Mouse (Mus musculus) monocyte, adult 5-6 weeks (primary cell): ENCODE measurements around the gene Wdr73. TPM values are rescaled to one million over a fixed set of nuclear protein-coding genes. Genes with fewer than 3 reads are reported as not detected.

Experiments
- ATAC-seq: fragments of 153-309, 156-312 bp; replicated peaks from 2 replicates; pipeline ENCODE4 v1.8.0; 2017; ENCODE audit warnings: mild to moderate bottlenecking; ENCODE audit not compliant: low TSS enrichment, insufficient number of reproducible peaks, severe bottlenecking, poor library complexity, low FRiP score
- total RNA-seq: library from RNA; stranded (forward); fragments of 200-1000, 200-491, 200-594 nt; gene quantifications from 3 replicates; pipeline ENCODE4 v1.2.3, GENCODE M21; 2017

The Wdr73 gene
- total RNA-seq, 1 experiment from 2014 or later, result 25.2 TPM

GRCm38 (mm10) chr7:80897721-80898120 lies 3.3 kb downstream of the Wdr73 start:
- ATAC-seq, result no peak

DNA sequence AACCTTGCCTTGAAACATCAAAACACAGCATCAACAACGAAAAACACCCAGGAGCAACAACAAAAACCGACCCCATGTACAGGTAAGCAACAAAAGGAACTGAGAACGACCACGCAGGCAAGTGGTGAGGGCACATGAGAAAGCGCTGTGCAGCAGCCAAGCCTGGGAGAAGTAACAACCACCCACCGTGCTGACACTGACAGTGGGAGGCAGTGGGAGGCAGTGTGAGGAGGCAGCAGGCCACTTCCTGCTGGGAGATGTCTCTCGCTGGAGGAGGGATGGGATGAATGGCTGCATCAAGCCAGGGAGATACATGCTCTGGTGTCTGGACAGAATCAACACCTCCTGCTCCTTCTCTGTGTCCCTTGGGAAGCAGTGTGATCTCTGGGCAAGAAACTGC lies 3.9 kb downstream of the Wdr73 start:
- no peak for ATAC-seq

DNA sequence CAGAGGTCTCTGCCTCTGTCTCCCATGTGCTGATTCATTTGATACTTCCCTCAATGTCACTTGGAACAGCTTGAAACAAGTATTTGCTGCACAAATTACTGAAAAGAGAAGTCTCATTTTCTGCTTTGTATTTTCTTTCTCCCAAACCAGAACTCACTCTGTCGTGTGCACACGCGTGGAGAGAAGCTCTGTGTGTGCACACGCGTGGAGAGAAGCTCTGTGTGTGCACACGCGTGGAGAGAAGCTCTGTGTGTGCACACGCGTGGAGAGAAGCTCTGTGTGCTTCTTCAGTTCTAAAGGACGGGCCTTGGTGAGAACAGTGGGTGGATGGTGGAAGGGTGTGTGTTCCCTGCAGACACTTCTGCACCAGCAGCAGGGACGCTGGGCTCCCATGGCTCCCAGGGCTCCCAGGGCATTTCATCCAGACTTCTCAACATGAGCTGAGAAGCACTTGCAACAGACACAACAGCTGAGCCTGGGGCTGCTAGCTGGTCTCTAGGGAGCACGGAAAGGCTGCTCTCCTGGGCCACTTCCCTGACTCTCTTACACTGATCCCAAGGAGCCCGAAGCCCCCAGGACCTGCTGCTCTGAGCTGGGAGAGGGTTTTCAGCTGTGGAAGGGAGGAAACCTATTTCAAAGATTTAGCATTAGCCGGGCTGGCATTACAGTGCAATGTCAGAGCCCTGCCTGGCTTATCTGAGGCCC lies 6.1 kb downstream of the Wdr73 start:
- ATAC-seq, result no peak

- ATAC-seq, result no peak
Measured at GRCm38 (mm10) chr7:80894196-80894595, 6.9 kb downstream of the Wdr73 start.

DNA sequence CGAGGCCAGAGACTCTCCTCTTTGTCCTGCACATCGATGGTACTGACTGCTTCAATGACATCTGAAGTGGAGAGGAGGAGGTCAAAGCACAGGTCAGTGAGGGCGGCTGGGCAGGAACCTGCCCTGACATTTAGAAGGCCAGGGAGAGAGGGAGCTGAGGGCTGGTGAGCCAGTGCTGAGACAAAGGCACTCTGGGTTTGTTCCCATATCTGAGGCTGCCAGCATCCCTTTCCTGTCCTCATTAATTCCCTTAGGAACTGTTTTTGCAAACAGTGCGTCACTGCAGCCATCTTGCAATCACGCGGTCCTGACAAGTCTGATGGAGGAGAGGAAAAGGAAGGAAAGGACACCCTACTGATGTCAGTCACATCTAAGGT lies 7.3 kb downstream of the Wdr73 start:
- ATAC-seq, result no peak

DNA sequence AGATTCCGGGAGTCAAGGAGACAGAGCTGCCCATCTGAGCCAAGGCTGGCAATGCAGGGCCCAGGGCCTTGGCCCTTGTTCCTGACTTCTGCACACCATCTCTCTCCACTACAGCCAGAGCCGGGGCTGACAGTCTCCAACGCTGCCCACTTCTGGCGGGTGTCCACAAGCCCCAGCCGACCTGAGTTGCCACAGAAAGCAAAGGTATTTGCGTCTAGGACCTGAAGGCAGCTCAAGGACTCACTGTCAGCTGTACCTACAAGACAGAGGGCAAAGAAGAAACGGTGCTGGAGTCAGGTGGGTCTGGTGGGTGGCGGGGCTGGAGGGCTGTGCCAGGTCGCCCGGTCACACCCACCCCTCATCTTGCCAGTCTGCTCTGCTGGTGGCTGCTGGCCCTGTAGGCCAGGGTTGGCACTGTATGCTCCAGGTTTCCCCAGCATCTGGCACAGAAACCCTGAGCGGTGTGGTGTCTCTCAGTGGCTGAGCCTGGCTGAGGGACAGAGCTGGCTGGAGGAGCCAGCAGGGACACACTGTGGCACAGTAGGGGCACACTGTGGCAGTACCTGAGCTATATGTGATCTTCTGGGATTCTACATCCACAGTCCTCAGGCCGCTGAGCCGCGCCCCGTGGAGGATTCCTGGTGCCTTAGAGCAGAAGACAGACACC lies 7.8 kb downstream of the Wdr73 start:
- ATAC-seq, result no peak

- no peak; the same call in 1 of the 2 replicates for ATAC-seq
Measured at GRCm38 (mm10) chr7:80889841-80890241, 11.2 kb downstream of the Wdr73 start.

GRCm38 (mm10) chr7:80889021-80889511 lies 12.0 kb downstream of the Wdr73 start:
- 0 out of 2 replicates have a peak, but pooled peaks have one; percentile 10 for ATAC-seq

GRCm38 (mm10) chr7:80888595-80888994 lies 12.5 kb downstream of the Wdr73 start:
- no peak for ATAC-seq

DNA sequence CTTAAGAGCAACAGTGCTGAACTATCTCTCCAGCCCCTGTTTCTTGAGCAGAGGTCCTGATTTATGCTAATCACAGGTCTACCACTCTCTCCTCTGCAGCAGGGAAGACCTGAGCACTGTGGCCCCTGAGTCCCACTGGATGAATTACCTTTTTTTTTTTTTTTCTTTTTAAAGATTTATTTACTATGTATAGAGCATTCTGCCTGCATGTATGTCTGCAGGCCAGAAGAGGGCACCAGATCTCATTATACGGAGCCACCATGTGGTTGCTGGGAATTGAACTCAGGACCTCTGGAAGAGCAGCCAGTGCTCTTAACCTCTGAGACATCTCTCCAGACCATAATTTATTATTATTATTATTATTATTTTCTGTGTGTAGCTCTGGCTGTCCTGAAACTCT lies 15.4 kb downstream of the Wdr73 start:
- no peak for ATAC-seq

DNA sequence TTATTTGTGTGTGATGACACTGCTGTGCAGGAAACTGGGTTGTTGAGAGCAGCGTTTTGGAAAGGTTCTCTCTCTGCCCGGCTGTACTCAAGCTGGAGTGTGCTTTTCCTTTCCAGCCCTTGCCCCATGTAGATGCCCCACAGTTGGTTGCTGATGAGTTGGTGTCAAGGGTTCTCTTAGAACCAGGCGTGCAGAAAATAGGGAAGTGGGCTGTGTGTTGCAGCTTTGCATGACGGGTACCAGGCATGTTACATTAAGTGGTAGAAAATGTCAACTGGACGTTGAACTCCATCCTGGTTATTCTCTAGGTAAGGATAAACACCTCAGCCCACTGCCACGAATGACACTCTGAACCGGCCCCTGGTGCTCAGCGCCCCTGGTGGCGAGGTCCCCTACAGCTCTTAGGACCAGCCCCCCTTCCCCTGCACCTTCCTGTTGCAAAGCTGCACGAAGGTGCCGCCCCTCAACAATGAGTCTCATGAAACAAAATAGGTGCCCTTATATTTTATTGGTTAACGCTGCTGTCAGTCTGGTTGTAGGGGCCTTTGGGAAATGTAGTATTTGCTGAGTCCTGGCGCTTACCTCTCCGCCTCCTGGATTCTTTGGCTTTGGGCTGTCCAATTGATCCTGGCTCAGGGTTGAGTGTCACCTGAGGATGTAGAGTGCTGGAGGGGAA lies 18.1 kb downstream of the Wdr73 start:
- peak; percentile 89 for ATAC-seq

DNA sequence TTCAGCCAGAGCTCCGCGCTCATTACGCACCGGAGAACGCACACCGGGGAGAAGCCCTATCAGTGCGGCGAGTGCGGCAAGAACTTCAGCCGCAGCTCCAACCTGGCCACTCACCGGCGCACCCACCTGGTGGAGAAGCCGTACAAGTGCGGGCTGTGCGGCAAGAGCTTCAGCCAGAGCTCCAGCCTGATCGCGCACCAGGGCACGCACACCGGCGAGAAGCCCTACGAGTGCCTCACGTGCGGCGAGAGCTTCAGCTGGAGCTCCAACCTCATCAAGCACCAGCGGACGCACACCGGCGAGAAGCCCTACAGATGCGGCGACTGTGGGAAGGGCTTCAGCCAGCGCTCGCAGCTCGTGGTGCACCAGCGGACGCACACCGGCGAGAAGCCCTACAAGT lies 25.3 kb downstream of the Wdr73 start:
- no peak for ATAC-seq

DNA sequence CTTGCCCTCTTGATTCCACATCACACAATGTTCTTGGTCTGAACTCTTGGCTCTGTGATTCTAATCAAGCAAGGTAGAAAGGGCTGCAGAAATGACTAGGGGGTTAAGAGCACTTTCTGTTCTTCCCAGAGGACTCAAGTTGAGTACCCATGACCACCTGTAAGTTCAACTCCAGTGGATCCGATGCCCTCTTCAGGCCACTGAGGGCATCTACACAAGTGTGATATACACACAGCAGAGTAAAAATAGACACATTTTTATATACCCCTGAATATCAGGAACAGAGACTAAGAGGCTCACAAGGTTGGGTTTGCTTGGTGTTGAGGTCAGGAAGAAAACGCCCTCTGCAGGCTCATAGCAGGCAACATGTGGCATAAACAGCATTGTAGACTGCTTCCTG lies 27.4 kb downstream of the Wdr73 start:
- ATAC-seq, result no peak

DNA sequence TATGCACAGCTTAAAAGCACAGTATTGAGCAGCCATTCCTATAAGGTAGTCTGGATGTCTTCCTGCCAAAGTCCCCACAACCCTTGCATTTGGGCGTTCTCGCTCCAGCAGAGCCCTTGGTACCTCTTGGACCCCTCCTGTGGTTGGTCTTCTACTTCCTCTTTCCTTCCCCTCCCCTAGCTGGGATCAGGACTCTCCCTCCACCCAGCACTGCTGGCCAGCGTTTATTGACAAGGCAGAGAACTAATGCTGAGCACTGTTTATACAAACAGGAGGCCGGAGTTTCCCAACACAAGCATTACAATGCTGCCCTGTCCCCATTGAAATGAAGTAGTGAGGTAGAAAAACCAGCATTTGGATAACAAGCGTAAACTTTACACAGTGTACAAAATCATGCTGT lies 28.0 kb downstream of the Wdr73 start:
- no peak for ATAC-seq

- no peak for ATAC-seq
Measured at GRCm38 (mm10) chr7:80868686-80869085, 32.4 kb downstream of the Wdr73 start.

GRCm38 (mm10) chr7:80866514-80867147 lies 34.4 kb downstream of the Wdr73 start:
- ATAC-seq, result no peak

- ATAC-seq, result no peak
Measured at GRCm38 (mm10) chr7:80865521-80865920, 35.5 kb downstream of the Wdr73 start.

DNA sequence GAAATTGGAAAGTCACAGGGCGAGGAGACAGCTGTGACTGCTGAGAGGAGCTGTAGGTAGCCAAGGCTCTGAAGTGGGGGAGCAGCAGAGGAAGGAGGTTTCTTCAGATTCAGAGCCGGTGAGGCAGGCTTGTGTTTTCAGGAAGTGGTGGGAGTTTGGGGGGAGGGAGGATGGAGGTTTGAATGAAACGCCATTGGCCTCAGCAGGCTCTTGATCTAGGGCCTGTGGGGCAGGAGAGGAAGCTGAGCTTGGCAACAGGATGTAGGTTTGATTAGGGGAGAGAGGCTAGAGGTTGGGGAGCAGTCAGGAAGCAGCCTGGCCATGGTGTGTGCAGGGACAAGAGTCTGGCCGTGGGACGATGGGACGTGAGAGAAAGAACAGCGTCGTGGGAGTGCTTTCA lies 36.2 kb downstream of the Wdr73 start:
- peak; percentile 23; the same call in 1 of the 2 replicates for ATAC-seq

- no peak for ATAC-seq
Measured at GRCm38 (mm10) chr7:80864151-80864550, 36.9 kb downstream of the Wdr73 start.
